Mouse (Mus musculus) embryonic facial prominence, embryonic 13.5 days (tissue): ENCODE measurements around the gene Atp8a2. TPM values are rescaled to one million over a fixed set of nuclear protein-coding genes. Genes with fewer than 3 reads are reported as not detected.

Experiments used
- ATAC-seq: fragments of 200-750 bp; cut with Nextera tagmentation; 2 replicates; pipeline ENCODE4 v1.8.0; 2017; ENCODE audit warnings: low read depth; ENCODE audit not compliant: insufficient number of reproducible peaks, insufficient read depth, low FRiP score, low TSS enrichment
- H3K27ac ChIP-seq: fragments of 300-500 bp; sonication (generic); 2 replicates; pipeline ENCODE4 v1.5.1; 2015; ENCODE audit warnings: moderate library complexity, mild to moderate bottlenecking, inconsistent platforms
- H3K27me3 ChIP-seq: fragments of 300-500 bp; sonication (generic); 2 replicates; pipeline ENCODE4 v1.6.1; 2015; ENCODE audit warnings: mild to moderate bottlenecking, inconsistent platforms
- H3K36me3 ChIP-seq: fragments of 300-500 bp; sonication (generic); 2 replicates; pipeline ENCODE4 v1.6.1; 2015; ENCODE audit warnings: mild to moderate bottlenecking, inconsistent platforms
- H3K4me1 ChIP-seq: fragments of 300-500 bp; sonication (generic); 2 replicates; pipeline ENCODE4 v1.6.1; 2015; ENCODE audit warnings: inconsistent platforms
- H3K4me2 ChIP-seq: fragments of 300-500 bp; sonication (generic); 2 replicates; pipeline ENCODE4 v1.6.1; 2015; ENCODE audit warnings: moderate library complexity, mild to moderate bottlenecking, inconsistent platforms
- H3K4me3 ChIP-seq: fragments of 300-500 bp; sonication (generic); 2 replicates; pipeline ENCODE4 v1.5.1; 2015; ENCODE audit warnings: mild to moderate bottlenecking, inconsistent platforms
- H3K9ac ChIP-seq: fragments of 300-500 bp; sonication (generic); 2 replicates; pipeline ENCODE4 v1.6.1; 2015; ENCODE audit warnings: mild to moderate bottlenecking, inconsistent platforms
- H3K9me3 ChIP-seq: fragments of 300-500 bp; sonication (generic); 2 replicates; pipeline ENCODE4 v1.6.1; 2016; ENCODE audit warnings: inconsistent platforms
- WGBS: fragments of 180-500 bp; shearing (Covaris S2); methylation state at CpG from one replicate; pipeline ENCODE4 v1.1.7; 2015; ENCODE audit warnings: mixed read lengths; 5-methylcytosine and 5-hydroxymethylcytosine counted together
- polyA plus RNA-seq: library from polyadenylated mRNA; unstranded; fragments of >200 nt; fragmentation: Nextera tagmentation; extraction: Ambion mirVana; gene quantifications from 2 replicates; pipeline ENCODE4 v1.2.1, GENCODE M21; 2015

Atp8a2 gene
- polyA plus RNA-seq, 1 experiment from 2014 or later, result 3.1 TPM

DNA sequence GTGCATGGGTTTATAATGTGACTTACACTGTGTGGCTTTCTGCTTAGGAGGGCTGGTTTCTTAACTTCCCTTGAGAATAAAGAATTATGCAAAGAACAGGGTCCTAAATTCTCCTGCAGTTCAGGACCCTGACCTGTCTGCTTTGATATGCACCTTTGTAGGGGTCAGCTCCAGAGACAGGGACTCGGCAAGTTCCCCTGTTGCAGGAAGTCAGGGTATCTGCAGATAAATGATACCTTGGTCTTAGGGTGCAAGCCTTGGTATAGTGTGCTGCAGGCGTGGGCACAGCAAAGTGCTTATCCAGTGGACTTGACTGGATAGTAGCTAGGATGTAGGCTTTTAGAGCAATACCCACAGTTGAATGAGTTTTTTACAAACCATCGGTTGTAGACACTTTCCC is 552.1 kb downstream of the Atp8a2 start:
- H3K4me3 ChIP-seq, result no peak overlapping the region
- peaks cover 31% of the 10 kb centered on the region for H3K4me1 ChIP-seq
- H3K36me3 ChIP-seq, result no peaks in the 10 kb centered on the region
- no peaks in the 10 kb centered on the region for H3K9me3 ChIP-seq
- no peak for ATAC-seq
- 72% methylated on average over 3 of the region's 3 CpGs for WGBS
- no peak overlapping the region for H3K9ac ChIP-seq
- H3K27ac ChIP-seq, result no peak overlapping the region
- H3K4me2 ChIP-seq, result no peak overlapping the region
- H3K27me3 ChIP-seq, result no peaks in the 10 kb centered on the region

DNA sequence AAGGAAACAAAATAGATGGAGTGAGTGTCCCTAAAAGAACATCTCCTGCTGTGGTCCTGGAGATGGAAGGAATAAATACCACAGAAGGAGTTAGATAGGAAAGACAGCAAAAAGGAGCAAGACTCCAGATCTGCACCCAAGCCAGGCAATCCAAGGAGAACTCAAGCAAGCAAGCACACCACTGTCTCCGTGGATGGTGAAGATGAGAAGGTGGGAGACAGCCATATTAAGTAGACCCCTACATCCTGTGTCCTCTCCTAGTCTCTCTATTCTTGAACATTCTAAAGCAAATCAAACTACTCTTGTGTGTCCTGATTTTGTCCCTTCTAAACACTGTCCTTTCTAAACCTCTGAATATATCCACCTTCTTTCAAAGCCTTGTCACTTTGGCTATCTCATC is 552.8 kb downstream of the Atp8a2 start:
- ATAC-seq, result no peak
- no peaks in the 10 kb centered on the region for H3K36me3 ChIP-seq
- WGBS, result 86% methylated on average over 1 of the region's 1 CpGs
- peaks cover 35% of the 10 kb centered on the region for H3K4me1 ChIP-seq
- H3K9ac ChIP-seq, result no peak overlapping the region
- no peaks in the 10 kb centered on the region for H3K9me3 ChIP-seq
- no peak overlapping the region for H3K4me3 ChIP-seq
- no peak overlapping the region for H3K4me2 ChIP-seq
- H3K27me3 ChIP-seq, result no peaks in the 10 kb centered on the region
- no peak overlapping the region for H3K27ac ChIP-seq

DNA sequence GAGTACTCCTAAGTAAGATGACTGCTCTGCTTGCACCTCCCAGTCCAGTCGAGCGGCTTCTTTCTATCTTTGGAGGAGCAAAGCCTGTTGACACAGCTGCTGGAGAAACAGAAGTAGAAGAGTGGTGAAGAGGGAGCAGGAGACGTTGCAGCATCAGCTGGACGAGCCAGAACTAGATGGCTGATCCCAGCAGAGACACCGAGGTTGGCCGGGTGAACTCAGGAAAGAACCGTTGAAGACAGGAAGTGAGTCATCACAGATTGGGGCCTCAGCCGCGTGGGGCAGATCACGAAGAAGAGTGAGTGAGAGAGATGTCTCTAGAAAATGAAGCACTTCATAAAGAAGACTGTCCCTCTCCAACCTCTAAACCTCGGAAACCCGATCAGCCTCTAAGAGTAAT is 553.4 kb downstream of the Atp8a2 start:
- no peaks in the 10 kb centered on the region for H3K36me3 ChIP-seq
- WGBS, result 66% methylated on average over 12 of the region's 12 CpGs
- no peak overlapping the region for H3K4me3 ChIP-seq
- H3K9me3 ChIP-seq, result no peaks in the 10 kb centered on the region
- ATAC-seq, result no peak
- no peak overlapping the region for H3K9ac ChIP-seq
- H3K27me3 ChIP-seq, result no peaks in the 10 kb centered on the region
- H3K4me2 ChIP-seq, result no peak overlapping the region
- no peak overlapping the region for H3K27ac ChIP-seq
- peaks cover 31% of the 10 kb centered on the region for H3K4me1 ChIP-seq

DNA sequence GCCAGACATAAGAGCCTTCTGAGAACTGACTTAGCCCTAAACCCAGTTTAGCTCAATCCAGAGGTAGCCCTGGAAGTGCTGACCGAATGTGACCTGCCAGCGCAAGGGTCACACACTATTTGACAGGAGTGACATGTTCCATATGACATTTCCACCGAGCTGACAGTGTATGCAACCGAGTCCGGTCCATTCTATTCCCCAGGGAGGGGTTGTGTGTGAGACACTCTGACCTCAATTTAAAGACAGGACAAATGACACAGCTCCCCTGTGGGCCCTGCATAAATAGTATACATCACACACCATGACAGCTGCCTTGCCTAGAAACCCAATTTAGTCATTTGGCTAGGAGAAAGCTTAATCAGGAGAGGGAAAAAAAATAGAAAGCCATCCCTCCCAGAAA is 555.1 kb downstream of the Atp8a2 start:
- Histone ChIP-seq H3K27me3 (no peaks in the 10 kb centered on the region), H3K4me3 (no peak overlapping the region), H3K4me2 (no peak overlapping the region), H3K9me3 (no peaks in the 10 kb centered on the region), H3K4me1 (peaks cover 22% of the 10 kb centered on the region), H3K9ac (no peak overlapping the region), H3K27ac (no peak overlapping the region), H3K36me3 (no peaks in the 10 kb centered on the region)
- no peak for ATAC-seq
- 34% methylated on average over 5 of the region's 5 CpGs for WGBS

DNA sequence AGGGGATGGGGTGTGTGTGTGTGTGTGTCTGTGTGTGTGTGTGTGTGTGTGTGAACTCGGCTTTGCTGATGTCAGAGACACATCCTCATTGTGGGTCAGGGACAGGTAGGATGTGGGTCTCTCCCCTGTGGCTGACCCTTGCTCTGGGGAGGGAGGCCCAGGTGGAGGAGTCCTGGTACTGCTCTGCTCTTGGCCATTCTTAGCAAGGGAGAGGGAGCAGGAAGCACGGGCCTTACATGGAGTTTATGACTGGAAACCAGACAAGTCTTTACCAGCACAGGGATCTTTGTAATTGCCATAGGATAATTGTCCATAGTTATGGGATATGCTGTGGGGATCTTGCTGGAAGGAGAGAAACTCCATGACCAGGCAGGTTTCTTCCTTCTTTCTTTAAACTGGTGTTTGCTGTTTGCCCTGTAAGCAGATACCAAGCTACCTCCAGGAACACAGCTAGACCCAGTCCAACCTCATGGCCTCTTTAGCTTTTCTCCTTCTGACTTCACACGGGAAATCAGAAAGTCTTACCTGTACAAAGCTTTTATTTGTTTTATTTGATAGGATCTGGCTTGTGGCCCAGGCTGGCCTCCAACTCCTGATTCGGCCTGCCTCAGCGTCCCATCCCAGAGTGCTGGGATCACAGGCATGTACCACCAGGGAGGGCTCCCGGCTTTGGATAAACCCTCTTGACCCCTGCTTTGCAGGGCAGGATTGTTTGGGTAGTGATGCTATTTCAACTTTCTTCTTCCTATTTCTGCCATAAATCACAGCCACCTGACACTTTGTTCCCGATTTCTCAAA is 557.9 kb downstream of the Atp8a2 start:
- H3K9me3 ChIP-seq, result no peaks in the 10 kb centered on the region
- no peaks in the 10 kb centered on the region for H3K27me3 ChIP-seq
- no peaks in the 10 kb centered on the region for H3K36me3 ChIP-seq
- no peak for ATAC-seq
- no peak overlapping the region for H3K4me2 ChIP-seq
- peaks cover 20% of the 10 kb centered on the region for H3K4me1 ChIP-seq
- no peak overlapping the region for H3K27ac ChIP-seq
- H3K9ac ChIP-seq, result no peak overlapping the region
- H3K4me3 ChIP-seq, result no peak overlapping the region
- 49% methylated on average over 7 of the region's 7 CpGs for WGBS

DNA sequence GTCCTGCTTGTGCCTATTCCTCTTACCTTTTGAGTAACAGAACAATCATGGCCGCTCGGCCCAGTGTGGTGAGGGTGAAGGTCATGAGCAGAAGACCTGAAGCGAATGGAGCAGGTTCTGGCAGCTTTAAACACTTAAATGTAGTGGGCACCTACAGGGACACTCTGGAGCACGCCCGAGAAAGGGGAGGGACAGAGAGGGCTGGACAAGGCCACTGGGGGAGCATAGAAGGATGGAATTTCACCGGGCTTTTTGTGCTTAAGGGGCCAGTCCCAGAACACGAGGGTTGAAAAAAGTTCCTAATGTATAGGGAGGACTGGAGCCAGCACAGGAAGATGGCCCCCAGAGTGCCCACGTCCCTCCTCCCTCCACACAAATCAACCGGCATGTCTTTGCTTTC is 563.0 kb downstream of the Atp8a2 start:
- no peak overlapping the region for H3K4me2 ChIP-seq
- ATAC-seq, result no peak
- H3K4me3 ChIP-seq, result no peak overlapping the region
- peaks cover 8% of the 10 kb centered on the region for H3K36me3 ChIP-seq
- no peaks in the 10 kb centered on the region for H3K9me3 ChIP-seq
- 73% methylated on average over 9 of the region's 9 CpGs for WGBS
- no peak overlapping the region for H3K27ac ChIP-seq
- H3K9ac ChIP-seq, result no peak overlapping the region
- no peaks in the 10 kb centered on the region for H3K4me1 ChIP-seq
- H3K27me3 ChIP-seq, result no peaks in the 10 kb centered on the region; the same call in 1 of the 2 replicates

DNA sequence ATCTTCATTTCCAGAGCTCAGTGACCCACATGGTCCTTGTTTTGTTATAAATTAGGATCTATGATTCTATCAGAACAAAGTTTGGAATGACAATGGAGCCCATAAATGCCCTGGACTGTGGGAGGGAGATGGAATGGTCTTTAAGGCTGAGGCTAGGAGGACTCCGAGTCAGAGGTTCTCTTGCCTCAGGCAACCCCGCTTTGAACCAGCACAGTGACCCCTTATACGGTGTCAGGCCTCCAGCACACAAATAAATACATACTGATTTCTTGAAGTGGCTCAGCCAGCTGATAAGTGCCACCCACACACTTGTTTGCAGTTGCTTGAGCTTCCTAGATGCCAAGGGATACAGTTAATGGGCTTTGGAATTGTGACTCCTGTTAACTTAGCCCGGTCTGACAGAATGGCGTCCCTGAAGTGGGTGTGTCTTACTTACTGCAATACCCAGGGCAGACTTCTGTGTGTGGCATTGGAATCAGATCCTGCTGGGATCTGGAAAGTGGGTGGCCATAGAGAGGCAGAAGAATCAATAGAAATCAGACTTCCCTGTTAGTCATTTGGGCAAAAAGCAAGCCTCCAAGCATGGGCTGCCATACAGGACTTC is 563.6 kb downstream of the Atp8a2 start:
- Histone ChIP-seq H3K9me3 (no peaks in the 10 kb centered on the region), H3K27me3 (no peaks in the 10 kb centered on the region; the same call in 1 of the 2 replicates), H3K4me3 (no peak overlapping the region), H3K36me3 (peaks cover 8% of the 10 kb centered on the region), H3K4me1 (no peaks in the 10 kb centered on the region), H3K9ac (no peak overlapping the region), H3K4me2 (no peak overlapping the region), H3K27ac (no peak overlapping the region)
- 57% methylated on average over 5 of the region's 5 CpGs for WGBS
- no peak for ATAC-seq

DNA sequence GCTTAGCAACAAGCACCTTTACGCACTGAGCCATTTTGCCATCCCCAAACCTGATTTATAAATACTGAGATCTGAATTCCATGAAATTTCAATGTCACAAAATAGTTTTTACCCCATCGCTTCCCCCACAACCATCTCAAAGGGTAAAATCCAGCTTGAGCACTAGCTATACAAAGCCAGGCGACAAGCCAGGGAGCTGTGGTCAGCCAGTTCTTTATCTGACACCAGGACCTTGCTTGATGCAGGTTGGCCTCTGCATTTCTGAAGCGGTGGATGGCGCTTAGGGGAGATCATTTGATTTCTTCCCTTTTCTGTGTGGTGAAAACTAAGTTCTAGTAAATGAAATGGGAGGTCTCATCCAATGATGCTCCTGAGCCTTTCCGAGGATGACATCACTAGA is 564.9 kb downstream of the Atp8a2 start:
- 87% methylated on average over 6 of the region's 6 CpGs for WGBS
- Histone ChIP-seq H3K27ac (no peak overlapping the region), H3K9me3 (no peaks in the 10 kb centered on the region), H3K4me1 (peaks cover 12% of the 10 kb centered on the region), H3K4me3 (no peak overlapping the region), H3K4me2 (no peak overlapping the region), H3K9ac (no peak overlapping the region), H3K36me3 (peaks cover 8% of the 10 kb centered on the region), H3K27me3 (peaks cover 12% of the 10 kb centered on the region)
- ATAC-seq, result no peak

DNA sequence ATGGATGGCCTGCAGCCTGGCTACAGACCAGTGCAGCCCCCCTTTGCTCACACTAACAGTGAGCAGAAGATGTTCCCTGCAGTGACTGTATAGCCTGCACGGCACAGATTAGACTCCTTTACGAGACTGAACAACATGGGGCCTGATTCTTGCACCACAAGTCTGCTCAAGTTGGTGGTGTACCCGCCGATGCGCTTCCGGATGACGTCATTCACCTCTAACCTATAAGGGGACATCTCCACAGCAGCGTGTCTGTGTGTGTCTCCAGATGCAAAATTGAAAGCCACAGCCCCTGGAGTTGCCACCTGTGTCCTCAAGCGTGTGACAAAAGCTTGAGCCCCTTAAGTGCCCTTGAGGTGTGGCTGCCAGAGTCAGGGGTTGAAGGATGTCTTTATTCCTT is 566.9 kb downstream of the Atp8a2 start:
- Histone ChIP-seq H3K9me3 (no peaks in the 10 kb centered on the region), H3K4me1 (peaks cover 28% of the 10 kb centered on the region), H3K27me3 (peaks cover 31% of the 10 kb centered on the region), H3K36me3 (peaks cover 8% of the 10 kb centered on the region), H3K4me2 (no peak overlapping the region), H3K27ac (no peak overlapping the region), H3K9ac (no peak overlapping the region), H3K4me3 (no peak overlapping the region)
- WGBS, result 90% methylated on average over 9 of the region's 9 CpGs
- no peak for ATAC-seq

DNA sequence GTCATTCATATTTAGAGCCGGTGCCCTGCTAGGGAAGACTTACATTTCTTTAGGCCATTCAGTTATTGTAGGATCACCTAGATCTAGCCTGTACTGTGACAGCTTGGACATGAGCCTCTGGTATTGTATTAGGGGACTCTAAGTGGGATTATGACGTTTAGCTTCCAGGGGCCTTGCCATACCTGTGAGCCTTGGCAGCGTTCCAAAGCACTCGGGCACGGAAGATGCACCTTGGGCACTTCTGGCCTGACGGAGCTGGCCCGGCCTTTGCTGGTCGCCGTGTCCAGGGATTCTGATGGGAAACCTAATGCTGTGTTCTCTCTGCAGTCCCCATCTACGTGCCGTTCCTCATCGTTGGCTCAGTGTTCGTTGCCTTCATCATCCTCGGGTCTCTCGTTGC is 567.7 kb downstream of the Atp8a2 start:
- H3K27me3 ChIP-seq, result peaks cover 39% of the 10 kb centered on the region
- ATAC-seq, result no peak
- no peak overlapping the region for H3K27ac ChIP-seq
- H3K9ac ChIP-seq, result no peak overlapping the region
- 89% methylated on average over 15 of the region's 15 CpGs for WGBS
- H3K36me3 ChIP-seq, result peaks cover 8% of the 10 kb centered on the region
- no peak overlapping the region for H3K4me3 ChIP-seq
- H3K9me3 ChIP-seq, result no peaks in the 10 kb centered on the region
- H3K4me1 ChIP-seq, result peaks cover 34% of the 10 kb centered on the region
- H3K4me2 ChIP-seq, result no peak overlapping the region

DNA sequence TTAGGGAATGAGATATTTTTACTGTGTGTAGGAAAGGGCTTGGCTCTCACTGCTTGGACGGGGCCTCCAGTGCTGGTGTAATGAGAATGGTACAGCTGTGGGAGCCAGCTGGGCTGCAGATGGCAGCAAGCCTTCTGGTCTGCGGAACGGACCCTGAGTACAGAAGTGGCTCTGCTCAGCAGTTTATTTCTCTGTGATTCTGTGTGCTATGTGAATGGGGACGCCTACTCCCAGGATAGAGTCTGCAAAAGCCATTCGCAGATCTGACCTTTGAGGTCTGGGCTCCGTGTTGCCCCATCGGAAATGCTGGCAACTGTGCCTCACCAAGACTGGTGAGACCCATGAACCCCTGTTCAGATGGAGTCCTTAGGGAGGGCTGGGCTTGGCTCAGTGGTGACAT is 569.2 kb downstream of the Atp8a2 start:
- Histone ChIP-seq H3K4me3 (peak overlapping the region; percentile 62), H3K9me3 (no peaks in the 10 kb centered on the region), H3K4me2 (peak overlapping the region; percentile 83), H3K27me3 (peaks cover 45% of the 10 kb centered on the region), H3K27ac (no peak overlapping the region), H3K9ac (no peak overlapping the region), H3K4me1 (peaks cover 34% of the 10 kb centered on the region), H3K36me3 (peaks cover 8% of the 10 kb centered on the region)
- peak; percentile 56; the same call in 1 of the 2 replicates for ATAC-seq
- WGBS, result 20% methylated on average over 7 of the region's 7 CpGs

DNA sequence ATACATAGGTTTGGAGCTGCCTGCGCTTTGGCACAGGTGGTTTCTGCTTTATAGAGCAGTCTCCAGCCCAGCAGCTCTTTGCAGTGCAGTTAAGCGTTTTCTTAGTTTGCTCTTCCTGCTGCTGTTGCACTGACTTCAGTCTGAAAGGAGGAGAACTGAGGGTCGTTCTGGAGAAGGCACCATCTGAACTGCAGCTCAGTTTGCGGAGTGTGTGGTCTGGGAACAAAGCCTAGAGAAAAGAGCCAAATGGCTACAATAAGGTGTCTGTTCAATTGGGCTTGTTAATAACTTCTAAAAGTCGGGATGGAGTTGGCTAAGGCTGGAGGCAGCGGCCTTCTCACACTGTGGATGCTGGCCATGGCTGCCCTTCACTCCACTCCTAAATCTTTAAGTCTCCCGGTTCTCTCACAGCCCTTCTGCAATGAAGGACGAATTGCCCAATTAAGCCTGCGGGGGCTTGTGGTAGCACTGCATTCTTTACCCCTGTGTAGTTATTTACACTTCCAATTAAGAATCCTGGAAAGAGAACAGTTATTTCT is 569.8 kb downstream of the Atp8a2 start:
- Histone ChIP-seq H3K9ac (0 out of 2 replicates have a peak overlapping the region, but pooled peaks have one; percentile 16), H3K4me3 (peak overlapping the region; percentile 62), H3K27me3 (peaks cover 45% of the 10 kb centered on the region), H3K4me1 (peaks cover 34% of the 10 kb centered on the region), H3K9me3 (no peaks in the 10 kb centered on the region), H3K36me3 (peaks cover 8% of the 10 kb centered on the region), H3K4me2 (peak overlapping the region; percentile 83), H3K27ac (no peak overlapping the region)
- no peak for ATAC-seq
- 22% methylated on average over 9 of the region's 9 CpGs for WGBS
